Mouse (Mus musculus): ENCODE measurements around the gene Stam.

- TF ChIP-seq CTCF (IDR thresholded peaks at IDR 0.05; ENCODE audit: borderline replicate concordance, insufficient read depth, low read depth, low read length) (no peak), POLR2A (IDR thresholded peaks at IDR 0.05; ENCODE audit: borderline replicate concordance, insufficient read depth, low read length) (no peak)
These were observed 118.1 kb downstream of the Stam start for GRCm38 (mm10) chr2:14192046-14192445.

Data from cerebellum, adult 2 months (tissue).